Mouse (Mus musculus) small intestine, adult 2 months (tissue): ENCODE measurements around the gene Cdhr3. TPM values are rescaled to one million over a fixed set of nuclear protein-coding genes. Genes with fewer than 3 reads are reported as not detected.
A peak's percentile ranks its signal among the peaks of the same experiment; 100 is the strongest.
"Not testable (repeated sequence)": the region's sequence is repeated elsewhere in the genome, so short reads cannot be mapped to it uniquely, and the experiment has no call there.

Experiments
- H3K27ac ChIP-seq: fragments of 200-500 bp; 2 replicates; pipeline ENCODE4 v1.5.1; 2012; ENCODE audit warnings: low read depth, low read length, control low read depth, inconsistent platforms; ENCODE audit not compliant: insufficient read depth
- H3K27me3 ChIP-seq: fragments of 200-500 bp; 2 replicates; pipeline ENCODE4 v1.6.1; 2012; ENCODE audit warnings: mild to moderate bottlenecking, moderate library complexity, low read length, inconsistent platforms; ENCODE audit not compliant: control insufficient read depth, insufficient read depth
- H3K36me3 ChIP-seq: fragments of 200-500 bp; 2 replicates; pipeline ENCODE4 v1.6.1; 2012; ENCODE audit warnings: mild to moderate bottlenecking, low read length, control low read depth, inconsistent platforms; ENCODE audit not compliant: control insufficient read depth, insufficient read depth
- H3K4me1 ChIP-seq: fragments of 200-500 bp; 2 replicates; pipeline ENCODE4 v1.6.1; 2012; ENCODE audit warnings: low read length, inconsistent platforms, mixed read lengths; ENCODE audit not compliant: control insufficient read depth, insufficient read depth, insufficient read length
- H3K4me3 ChIP-seq: fragments of 200-500 bp; 2 replicates; pipeline ENCODE4 v1.5.1; 2012; ENCODE audit warnings: low read depth, mild to moderate bottlenecking, control low read depth, inconsistent platforms, low read length, moderate library complexity
- CTCF ChIP-seq: fragments of 200-500 bp; IDR thresholded peaks from 2 replicates; pipeline ENCODE4 v1.5.1; 2012; ENCODE audit warnings: low read depth, mild to moderate bottlenecking, control low read depth, inconsistent platforms, low read length, moderate library complexity, mixed read lengths; ENCODE audit not compliant: insufficient replicate concordance, insufficient read length; ENCODE audit errors: extremely low read depth
- POLR2A ChIP-seq: fragments of 200-500 bp; IDR thresholded peaks from 2 replicates; pipeline ENCODE4 v1.6.1; 2012; ENCODE audit warnings: low read depth, mild to moderate bottlenecking, control low read depth, inconsistent platforms, low read length, moderate library complexity
- WGBS: fragments of 180-500 bp; shearing (Covaris S2); methylation state at CpG from one replicate; pipeline ENCODE4 v1.1.7; 2018; 5-methylcytosine and 5-hydroxymethylcytosine counted together
- polyA plus RNA-seq: library from polyadenylated mRNA; depleted of rRNA; stranded (reverse); fragments of >200 nt; gene quantifications from 2 replicates; pipeline ENCODE4 v1.2.3, GENCODE M21; 2012

Gene Cdhr3
- polyA plus RNA-seq, 1 experiment: not detected

GRCm38 (mm10) chr12:33010026-33010425 lies 82.6 kb downstream of the Cdhr3 start:
- TF ChIP-seq POLR2A (no peak), CTCF (peak; percentile 64; the same call in 1 of the 2 replicates)
- Histone ChIP-seq H3K27ac (no peak overlapping the region), H3K4me3 (no peak overlapping the region), H3K4me1 (peaks cover 4% of the 10 kb centered on the region; the same call in 1 of the 2 replicates), H3K36me3 (no peaks in the 10 kb centered on the region), H3K27me3 (no peaks in the 10 kb centered on the region)
- WGBS: 29% methylated on average over 3 of the region's 3 CpGs

- WGBS: 89% methylated on average over 6 of the region's 6 CpGs
- Histone ChIP-seq H3K27ac (no peak overlapping the region), H3K4me1 (peaks cover 4% of the 10 kb centered on the region; the same call in 1 of the 2 replicates), H3K4me3 (no peak overlapping the region), H3K36me3 (no peaks in the 10 kb centered on the region), H3K27me3 (no peaks in the 10 kb centered on the region)
- TF ChIP-seq POLR2A: no peak
Observed at GRCm38 (mm10) chr12:33009206-33009966, 83.3 kb downstream of the Cdhr3 start.

- H3K36me3 ChIP-seq: no peaks in the 10 kb centered on the region
- no peaks in the 10 kb centered on the region for H3K27me3 ChIP-seq
- TF ChIP-seq POLR2A (no peak), CTCF (no peak)
- H3K27ac ChIP-seq: no peak overlapping the region
- peaks cover 4% of the 10 kb centered on the region; the same call in 1 of the 2 replicates for H3K4me1 ChIP-seq
- H3K4me3 ChIP-seq: no peak overlapping the region
- WGBS: 43% methylated on average over 7 of the region's 7 CpGs
Observed at GRCm38 (mm10) chr12:33008305-33009110, 84.2 kb downstream of the Cdhr3 start.

GRCm38 (mm10) chr12:33007176-33007575 lies 85.5 kb downstream of the Cdhr3 start:
- Histone ChIP-seq H3K4me3 (no peak overlapping the region), H3K36me3 (no peaks in the 10 kb centered on the region), H3K4me1 (peaks cover 4% of the 10 kb centered on the region; the same call in 1 of the 2 replicates), H3K27ac (no peak overlapping the region), H3K27me3 (no peaks in the 10 kb centered on the region)
- TF ChIP-seq CTCF (no peak), POLR2A (no peak)
- 94% methylated on average over 2 of the region's 2 CpGs for WGBS

GRCm38 (mm10) chr12:33005858-33006257 lies 86.8 kb downstream of the Cdhr3 start:
- Histone ChIP-seq H3K4me1 (peaks cover 4% of the 10 kb centered on the region; the same call in 1 of the 2 replicates), H3K27ac (no peak overlapping the region), H3K36me3 (no peaks in the 10 kb centered on the region), H3K27me3 (no peaks in the 10 kb centered on the region), H3K4me3 (no peak overlapping the region)
- TF ChIP-seq CTCF (no peak), POLR2A (no peak)
- WGBS: 55% methylated on average over 5 of the region's 5 CpGs

- 66% methylated on average over 8 of the region's 8 CpGs for WGBS
- TF ChIP-seq CTCF: no peak
- no peak for TF ChIP-seq POLR2A
- no peak overlapping the region for H3K4me3 ChIP-seq
- H3K27me3 ChIP-seq: no peaks in the 10 kb centered on the region
- H3K27ac ChIP-seq: no peak overlapping the region
- H3K4me1 ChIP-seq: peaks cover under 1% of the 10 kb centered on the region; the same call in 1 of the 2 replicates
- H3K36me3 ChIP-seq: no peaks in the 10 kb centered on the region
Observed at GRCm38 (mm10) chr12:33003339-33003965, 89.2 kb downstream of the Cdhr3 start.

GRCm38 (mm10) chr12:33000402-33000801 lies 92.3 kb downstream of the Cdhr3 start:
- WGBS: 59% methylated on average over 4 of the region's 4 CpGs
- no peak for TF ChIP-seq CTCF
- no peak for TF ChIP-seq POLR2A

GRCm38 (mm10) chr12:32999778-33000177 lies 92.9 kb downstream of the Cdhr3 start:
- not testable (repeated sequence) for H3K36me3 ChIP-seq, H3K4me1 ChIP-seq, H3K4me3 ChIP-seq, H3K27ac ChIP-seq, H3K27me3 ChIP-seq
- 61% methylated on average over 3 of the region's 3 CpGs for WGBS

More at GRCm38 (mm10) chr12:33000402-33000801, 92.3 kb downstream of the Cdhr3 start:
- H3K4me3 ChIP-seq: no peak overlapping the region
- H3K36me3 ChIP-seq: no peaks in the 10 kb centered on the region
- no peak overlapping the region for H3K27ac ChIP-seq
- H3K4me1 ChIP-seq: no peaks in the 10 kb centered on the region
- no peaks in the 10 kb centered on the region for H3K27me3 ChIP-seq
